Mouse (Mus musculus) lung, embryonic 14.5 days (tissue): ENCODE measurements around the gene Slc24a2. TPM values are rescaled to one million over a fixed set of nuclear protein-coding genes. Genes with fewer than 3 reads are reported as not detected.
A peak's percentile ranks its signal among the peaks of the same experiment; 100 is the strongest.

Source experiments
- ATAC-seq: fragments of 200-750 bp; cut with Nextera tagmentation; 2 replicates; pipeline ENCODE4 v1.8.0; 2017; ENCODE audit warnings: mild to moderate bottlenecking, moderate TSS enrichment, moderate library complexity; ENCODE audit not compliant: insufficient read depth
- DNase-seq: peaks from one replicate; pipeline ENCODE4 v3.0.0-alpha.2; 2015
- H3K27ac ChIP-seq: fragments of 300-500 bp; sonication (generic); 2 replicates; pipeline ENCODE4 v1.5.1; 2014; ENCODE audit warnings: low read depth, mild to moderate bottlenecking, moderate library complexity
- H3K27me3 ChIP-seq: fragments of 300-500 bp; sonication (generic); 2 replicates; pipeline ENCODE4 v1.6.1; 2014; ENCODE audit warnings: low read length, control low read depth; ENCODE audit not compliant: insufficient read depth
- H3K36me3 ChIP-seq: fragments of 300-500 bp; sonication (generic); 2 replicates; pipeline ENCODE4 v1.6.1; 2014; ENCODE audit warnings: control low read depth; ENCODE audit not compliant: insufficient read depth
- H3K4me1 ChIP-seq: fragments of 300-500 bp; sonication (generic); 2 replicates; pipeline ENCODE4 v1.6.1; 2014; ENCODE audit warnings: antibody characterized with exemption, control low read depth; ENCODE audit not compliant: insufficient read depth
- H3K4me2 ChIP-seq: fragments of 300-500 bp; sonication (generic); 2 replicates; pipeline ENCODE4 v1.6.1; 2014; ENCODE audit warnings: mild to moderate bottlenecking
- H3K4me3 ChIP-seq: fragments of 300-500 bp; sonication (generic); 2 replicates; pipeline ENCODE4 v1.5.1; 2014; ENCODE audit warnings: low read depth, low read length
- H3K9ac ChIP-seq: fragments of 300-500 bp; sonication (generic); 2 replicates; pipeline ENCODE4 v1.6.1; 2014
- H3K9me3 ChIP-seq: fragments of 300-500 bp; sonication (generic); 2 replicates; pipeline ENCODE4 v1.6.1; 2016; ENCODE audit warnings: low read depth, low read length, control low read depth
- CTCF ChIP-seq: IDR thresholded peaks from 2 replicates; pipeline ENCODE4 v1.5.1; 2016; ENCODE audit warnings: antibody characterized with exemption, low read depth
- WGBS: fragments of 180-500 bp; shearing (Covaris S2); extraction: QIAGEN DNeasy Blood & Tissue Kit; methylation state at CpG from one replicate; pipeline ENCODE4 v1.1.7; 2014; 5-methylcytosine and 5-hydroxymethylcytosine counted together
- polyA plus RNA-seq: library from polyadenylated mRNA; unstranded; fragments of >200 nt; fragmentation: Nextera tagmentation; extraction: Ambion mirVana; gene quantifications from 2 replicates; pipeline ENCODE4 v1.2.1, GENCODE M21; 2014

The Slc24a2 gene
- polyA plus RNA-seq, 1 experiment from 2014 or later: 0.04 TPM

- H3K4me3 ChIP-seq: no peak overlapping the region
- H3K9me3 ChIP-seq: no peaks in the 10 kb centered on the region
- ATAC-seq: no peak
- no peaks in the 10 kb centered on the region for H3K27me3 ChIP-seq
- H3K27ac ChIP-seq: no peak overlapping the region
- no peak overlapping the region for H3K4me2 ChIP-seq
- no peaks in the 10 kb centered on the region for H3K36me3 ChIP-seq
- H3K9ac ChIP-seq: no peak overlapping the region
- 46% methylated on average over 4 of the region's 4 CpGs for WGBS
- TF ChIP-seq CTCF: no peak
- H3K4me1 ChIP-seq: no peaks in the 10 kb centered on the region
- DNase-seq: peak; percentile 5
These were observed 110.5 kb downstream of the Slc24a2 start for GRCm38 (mm10) chr4:87119758-87120157.

GRCm38 (mm10) chr4:87115726-87116125, 114.6 kb downstream of the Slc24a2 start:
- no peak for ATAC-seq

GRCm38 (mm10) chr4:87109331-87110059, 120.8 kb downstream of the Slc24a2 start:
- H3K36me3 ChIP-seq: no peaks in the 10 kb centered on the region
- H3K9ac ChIP-seq: no peak overlapping the region
- ATAC-seq (no peak), DNase-seq (no peak)
- no peaks in the 10 kb centered on the region for H3K27me3 ChIP-seq
- H3K4me3 ChIP-seq: no peak overlapping the region
- no peaks in the 10 kb centered on the region for H3K9me3 ChIP-seq
- 81% methylated on average over 8 of the region's 8 CpGs for WGBS
- H3K4me2 ChIP-seq: no peak overlapping the region
- no peak overlapping the region for H3K27ac ChIP-seq
- no peak for TF ChIP-seq CTCF
- H3K4me1 ChIP-seq: no peaks in the 10 kb centered on the region

More at GRCm38 (mm10) chr4:87115726-87116125, 114.6 kb downstream of the Slc24a2 start:
- Histone ChIP-seq H3K27me3 (no peaks in the 10 kb centered on the region), H3K4me1 (no peaks in the 10 kb centered on the region), H3K9me3 (no peaks in the 10 kb centered on the region), H3K4me3 (no peak overlapping the region), H3K27ac (no peak overlapping the region), H3K4me2 (no peak overlapping the region), H3K36me3 (no peaks in the 10 kb centered on the region), H3K9ac (no peak overlapping the region)
- 64% methylated on average over 4 of the region's 4 CpGs for WGBS
- TF ChIP-seq CTCF: no peak
- no peak for DNase-seq

GRCm38 (mm10) chr4:87100936-87101335, 129.3 kb downstream of the Slc24a2 start:
- ATAC-seq: no peak
- Histone ChIP-seq H3K9me3 (no peaks in the 10 kb centered on the region), H3K4me3 (no peak overlapping the region), H3K27ac (no peak overlapping the region), H3K36me3 (no peaks in the 10 kb centered on the region), H3K4me1 (no peaks in the 10 kb centered on the region), H3K27me3 (no peaks in the 10 kb centered on the region), H3K4me2 (no peak overlapping the region), H3K9ac (no peak overlapping the region)
- TF ChIP-seq CTCF: no peak
- DNase-seq: no peak
- WGBS: 59% methylated on average over 5 of the region's 5 CpGs

GRCm38 (mm10) chr4:87096186-87096585, 134.1 kb downstream of the Slc24a2 start:
- H3K9ac ChIP-seq: no peak overlapping the region
- H3K4me2 ChIP-seq: no peak overlapping the region
- WGBS: 81% methylated on average over 5 of the region's 5 CpGs
- no peak for TF ChIP-seq CTCF
- no peak overlapping the region for H3K4me3 ChIP-seq
- no peaks in the 10 kb centered on the region for H3K36me3 ChIP-seq
- H3K9me3 ChIP-seq: no peaks in the 10 kb centered on the region
- H3K27me3 ChIP-seq: no peaks in the 10 kb centered on the region
- H3K27ac ChIP-seq: no peak overlapping the region
- ATAC-seq: no peak
- H3K4me1 ChIP-seq: no peaks in the 10 kb centered on the region
- no peak for DNase-seq

- no peaks in the 10 kb centered on the region for H3K4me1 ChIP-seq
- no peak for ATAC-seq
- no peak for DNase-seq
- no peak for TF ChIP-seq CTCF
- no peak overlapping the region for H3K4me3 ChIP-seq
- H3K27ac ChIP-seq: no peak overlapping the region
- 71% methylated on average over 3 of the region's 3 CpGs for WGBS
- H3K9ac ChIP-seq: no peak overlapping the region
- no peaks in the 10 kb centered on the region for H3K36me3 ChIP-seq
- H3K4me2 ChIP-seq: no peak overlapping the region
- no peaks in the 10 kb centered on the region for H3K9me3 ChIP-seq
- H3K27me3 ChIP-seq: no peaks in the 10 kb centered on the region
These were observed 136.7 kb downstream of the Slc24a2 start for GRCm38 (mm10) chr4:87093612-87094011.

- DNase-seq: peak; percentile 15
- Histone ChIP-seq H3K27ac (no peak overlapping the region), H3K4me3 (no peak overlapping the region), H3K9ac (no peak overlapping the region), H3K27me3 (no peaks in the 10 kb centered on the region), H3K4me1 (no peaks in the 10 kb centered on the region), H3K36me3 (no peaks in the 10 kb centered on the region), H3K4me2 (no peak overlapping the region), H3K9me3 (no peaks in the 10 kb centered on the region)
- no peak for ATAC-seq
- TF ChIP-seq CTCF: no peak
These were observed 139.4 kb downstream of the Slc24a2 start for GRCm38 (mm10) chr4:87090841-87091240.

GRCm38 (mm10) chr4:87088713-87089112, 141.6 kb downstream of the Slc24a2 start:
- Histone ChIP-seq H3K9me3 (no peaks in the 10 kb centered on the region), H3K9ac (no peak overlapping the region), H3K27ac (no peak overlapping the region), H3K4me2 (no peak overlapping the region), H3K4me1 (no peaks in the 10 kb centered on the region), H3K27me3 (no peaks in the 10 kb centered on the region), H3K36me3 (no peaks in the 10 kb centered on the region), H3K4me3 (no peak overlapping the region)
- no peak for TF ChIP-seq CTCF
- DNase-seq (no peak), ATAC-seq (no peak)
- 68% methylated on average over 6 of the region's 6 CpGs for WGBS
